Mouse (Mus musculus): Measurements from ENCODE around the gene Uvrag. TPM values are rescaled to one million over a fixed set of nuclear protein-coding genes. Genes with fewer than 3 reads are reported as not detected.

Gene Uvrag
- polyA plus RNA-seq, 2 experiments, result 9.8 to 16.2 TPM

DNA sequence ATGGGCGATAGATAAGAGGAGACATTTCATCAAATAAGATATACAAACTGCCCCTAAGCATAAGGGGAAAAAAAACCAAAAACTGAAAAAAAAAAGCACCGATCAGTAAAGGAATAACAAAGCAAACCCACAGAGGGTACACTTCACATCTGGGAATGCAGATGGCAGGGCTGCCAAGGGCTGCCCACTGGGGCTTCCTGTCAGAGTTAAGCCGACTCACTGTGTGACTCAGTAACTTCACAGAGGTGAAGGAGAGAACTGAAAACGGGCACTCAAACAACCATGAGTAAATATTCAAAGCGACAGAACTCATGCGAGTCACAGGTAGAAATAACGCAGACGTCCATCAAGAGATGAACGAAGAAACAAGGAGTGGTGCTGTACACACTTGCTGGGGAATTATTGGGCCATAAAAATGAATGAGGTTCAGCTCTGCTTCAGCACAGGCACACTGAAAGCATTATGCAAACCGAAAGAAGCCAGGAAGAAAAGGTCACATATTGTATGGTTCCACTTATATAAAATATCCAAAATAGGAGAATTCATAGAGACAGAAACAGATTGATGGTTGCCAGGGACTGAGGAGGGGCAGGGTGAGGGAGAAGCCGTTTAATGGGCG is 164.0 kb downstream of the Uvrag start:
- 31% methylated on average over 12 of the region's 12 CpGs for WGBS
- Histone ChIP-seq H3K27me3 (ENCODE audit: control insufficient read depth, insufficient read depth, low read length) (no peaks in the 10 kb centered on the region), H3K9me3 (ENCODE audit: control insufficient read depth, low read length) (no peaks in the 10 kb centered on the region), H3K4me3 (replicated peaks; ENCODE audit: low read length) (no peak overlapping the region), H3K4me2 (replicated peaks; ENCODE audit: low read depth, low read length, severe bottlenecking) (peak overlapping the region; percentile 13; the same call in 1 of the 2 replicates), H3K4me1 (ENCODE audit: control insufficient read depth, insufficient read depth, low read length) (peaks cover 13% of the 10 kb centered on the region), H3K9ac (ENCODE audit: low read depth, low read length, severe bottlenecking) (no peak overlapping the region), H3K36me3 (ENCODE audit: control insufficient read depth, insufficient read depth, low read length) (no peaks in the 10 kb centered on the region), H3K27ac (replicated peaks; ENCODE audit: low read depth, low read length) (no peak overlapping the region)
- ATAC-seq (ENCODE audit: low FRiP score, low read depth) (peak; percentile 44), DNase-seq (ENCODE audit: low spot score) (peak; percentile 27)
- TF ChIP-seq POLR2A (IDR thresholded peaks at IDR 0.05; ENCODE audit: borderline replicate concordance, extremely low read depth, insufficient read depth, insufficient read length), result no peak

DNA sequence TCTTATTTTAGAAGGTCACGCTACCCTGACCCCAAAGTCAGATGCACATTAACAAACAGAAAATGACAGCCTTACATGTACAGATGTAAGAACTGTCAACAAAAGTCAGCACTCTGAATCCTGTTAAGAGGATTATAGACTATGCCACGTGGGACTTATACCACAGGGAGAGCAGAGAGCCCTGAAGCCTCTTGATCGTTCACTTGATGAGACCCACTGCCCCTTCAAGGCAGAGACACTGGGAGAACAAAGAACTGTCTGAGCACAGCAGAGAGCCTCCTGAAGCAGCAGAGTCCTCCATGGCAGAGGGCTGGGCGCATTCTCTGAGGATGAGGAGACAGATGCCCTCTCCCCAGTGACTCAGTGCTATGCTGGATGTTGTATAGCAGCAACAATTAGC is 166.4 kb downstream of the Uvrag start:
- Histone ChIP-seq H3K4me3 (replicated peaks; ENCODE audit: low read length) (no peak overlapping the region), H3K9me3 (ENCODE audit: control insufficient read depth, low read length) (no peaks in the 10 kb centered on the region), H3K27me3 (ENCODE audit: control insufficient read depth, insufficient read depth, low read length) (no peaks in the 10 kb centered on the region), H3K36me3 (ENCODE audit: control insufficient read depth, insufficient read depth, low read length) (no peaks in the 10 kb centered on the region), H3K4me2 (replicated peaks; ENCODE audit: low read depth, low read length, severe bottlenecking) (no peak overlapping the region), H3K4me1 (ENCODE audit: control insufficient read depth, insufficient read depth, low read length) (peaks cover 13% of the 10 kb centered on the region), H3K9ac (ENCODE audit: low read depth, low read length, severe bottlenecking) (no peak overlapping the region), H3K27ac (replicated peaks; ENCODE audit: low read depth, low read length) (no peak overlapping the region)
- TF ChIP-seq POLR2A (IDR thresholded peaks at IDR 0.05; ENCODE audit: borderline replicate concordance, extremely low read depth, insufficient read depth, insufficient read length), result no peak
- no peak for DNase-seq (ENCODE audit: low spot score)
- 59% methylated on average over 4 of the region's 4 CpGs for WGBS
- ATAC-seq (ENCODE audit: low FRiP score, low read depth), result no peak

DNA sequence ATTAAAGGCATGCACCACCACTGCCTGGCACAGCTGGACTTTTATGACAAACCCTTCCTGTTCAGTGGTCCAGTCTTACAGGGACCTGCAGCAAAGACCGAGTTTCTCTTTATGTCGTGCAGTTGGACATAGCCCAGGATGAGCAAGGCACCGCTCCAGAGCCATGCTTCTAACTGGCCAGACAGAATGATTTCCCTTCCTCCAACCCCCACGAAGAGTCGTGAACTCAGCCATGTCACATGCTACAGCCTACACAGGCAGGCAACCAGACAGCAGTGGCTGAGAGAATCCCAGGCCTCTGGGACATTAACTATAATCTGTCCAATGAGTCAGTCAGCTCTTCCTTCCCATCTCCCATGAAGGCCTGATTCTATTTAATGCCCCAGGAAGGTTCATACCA is 170.2 kb downstream of the Uvrag start:
- no peak for ATAC-seq (ENCODE audit: low FRiP score, low read depth)
- H3K4me2 ChIP-seq (replicated peaks; ENCODE audit: low read depth, low read length, severe bottlenecking), result no peak overlapping the region
- TF ChIP-seq POLR2A (IDR thresholded peaks at IDR 0.05; ENCODE audit: borderline replicate concordance, extremely low read depth, insufficient read depth, insufficient read length), result no peak

DNA sequence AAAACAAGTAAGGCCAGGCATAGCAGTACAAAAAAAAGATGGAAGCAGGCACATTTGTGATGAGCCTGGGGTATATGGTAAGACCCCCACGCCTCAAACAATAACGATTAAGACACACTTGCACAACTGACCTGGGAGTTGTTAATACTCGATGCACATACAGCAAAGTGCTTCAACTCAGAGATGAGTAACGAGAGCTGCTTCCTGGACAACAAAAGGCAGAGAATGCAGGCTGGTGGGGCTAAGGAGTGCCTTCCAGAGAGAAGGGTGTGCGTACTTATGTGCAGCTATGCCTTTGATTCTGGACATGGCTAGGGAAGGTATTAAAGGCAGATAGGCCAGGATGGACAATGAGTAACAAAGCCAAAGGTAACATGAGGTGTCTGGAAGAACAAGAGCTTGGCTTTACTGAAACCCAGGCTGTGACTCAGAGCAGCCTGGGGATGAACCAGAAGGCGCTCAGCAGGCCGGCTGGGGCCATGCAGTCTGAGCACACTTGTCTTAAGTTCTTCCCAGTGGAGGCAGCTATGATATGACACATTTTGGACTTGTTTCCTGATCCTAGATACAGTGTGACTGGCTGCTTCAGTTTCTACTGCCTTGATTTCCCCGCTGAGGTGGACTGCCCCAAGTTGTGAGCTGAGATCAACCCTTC is 172.1 kb downstream of the Uvrag start:
- H3K36me3 ChIP-seq (ENCODE audit: control insufficient read depth, insufficient read depth, low read length), result no peaks in the 10 kb centered on the region
- H3K27ac ChIP-seq (replicated peaks; ENCODE audit: low read depth, low read length), result no peak overlapping the region

More for the DNA sequence above, 170.2 kb downstream of the Uvrag start:
- H3K4me1 ChIP-seq (ENCODE audit: control insufficient read depth, insufficient read depth, low read length), result peaks cover 6% of the 10 kb centered on the region
- WGBS, result 77% methylated on average over 5 of the region's 5 CpGs
- no peaks in the 10 kb centered on the region for H3K36me3 ChIP-seq (ENCODE audit: control insufficient read depth, insufficient read depth, low read length)
- no peaks in the 10 kb centered on the region for H3K9me3 ChIP-seq (ENCODE audit: control insufficient read depth, low read length)
- no peaks in the 10 kb centered on the region for H3K27me3 ChIP-seq (ENCODE audit: control insufficient read depth, insufficient read depth, low read length)
- H3K27ac ChIP-seq (replicated peaks; ENCODE audit: low read depth, low read length), result no peak overlapping the region
- no peak overlapping the region for H3K9ac ChIP-seq (ENCODE audit: low read depth, low read length, severe bottlenecking)
- H3K4me3 ChIP-seq (replicated peaks; ENCODE audit: low read length), result no peak overlapping the region
- DNase-seq (ENCODE audit: low spot score), result no peak

DNA sequence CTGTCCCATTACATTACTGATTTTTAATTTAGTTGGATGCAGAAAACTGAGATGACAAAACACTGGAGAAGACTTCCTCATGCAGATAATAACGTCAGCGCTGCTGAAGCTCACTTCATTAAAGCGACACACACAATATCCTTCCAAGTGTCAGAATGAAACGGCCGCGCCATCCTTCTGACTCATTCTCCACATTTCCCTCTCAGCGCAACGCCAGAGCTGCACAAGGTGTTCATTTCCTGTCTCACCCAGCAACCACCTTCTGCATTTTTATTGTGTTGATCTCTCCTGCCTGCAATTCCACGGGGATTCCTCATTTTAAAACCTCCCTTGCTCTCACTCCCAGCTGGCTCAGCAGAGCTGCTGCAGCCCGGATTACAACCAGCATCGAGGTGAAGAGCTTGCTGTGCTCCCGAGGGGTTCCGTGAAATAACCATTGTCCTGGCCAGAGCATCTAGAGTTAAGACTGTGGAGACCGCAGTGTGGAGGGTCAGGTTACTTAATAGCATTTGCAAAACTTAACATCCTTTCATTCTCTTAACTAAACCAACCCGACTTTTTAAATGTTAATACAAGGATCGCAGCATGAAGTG is 172.8 kb downstream of the Uvrag start:
- 17% methylated on average over 16 of the region's 16 CpGs for WGBS
- peak; percentile 69 for ATAC-seq (ENCODE audit: low FRiP score, low read depth)
- Histone ChIP-seq H3K9ac (ENCODE audit: low read depth, low read length, severe bottlenecking) (0 out of 2 replicates have a peak overlapping the region, but pooled peaks have one; percentile 18), H3K36me3 (ENCODE audit: control insufficient read depth, insufficient read depth, low read length) (no peaks in the 10 kb centered on the region), H3K4me1 (ENCODE audit: control insufficient read depth, insufficient read depth, low read length) (peaks cover 7% of the 10 kb centered on the region), H3K4me2 (replicated peaks; ENCODE audit: low read depth, low read length, severe bottlenecking) (peak overlapping the region; percentile 9; the same call in 1 of the 2 replicates), H3K27ac (replicated peaks; ENCODE audit: low read depth, low read length) (no peak overlapping the region), H3K27me3 (ENCODE audit: control insufficient read depth, insufficient read depth, low read length) (no peaks in the 10 kb centered on the region), H3K9me3 (ENCODE audit: control insufficient read depth, low read length) (no peaks in the 10 kb centered on the region), H3K4me3 (replicated peaks; ENCODE audit: low read length) (no peak overlapping the region)
- peak; percentile 26 for DNase-seq (ENCODE audit: low spot score)
- TF ChIP-seq POLR2A (IDR thresholded peaks at IDR 0.05; ENCODE audit: borderline replicate concordance, extremely low read depth, insufficient read depth, insufficient read length), result no peak

More for the DNA sequence above, 172.1 kb downstream of the Uvrag start:
- Histone ChIP-seq H3K27me3 (ENCODE audit: control insufficient read depth, insufficient read depth, low read length) (no peaks in the 10 kb centered on the region), H3K4me3 (replicated peaks; ENCODE audit: low read length) (no peak overlapping the region), H3K9me3 (ENCODE audit: control insufficient read depth, low read length) (no peaks in the 10 kb centered on the region), H3K4me1 (ENCODE audit: control insufficient read depth, insufficient read depth, low read length) (peaks cover 6% of the 10 kb centered on the region), H3K4me2 (replicated peaks; ENCODE audit: low read depth, low read length, severe bottlenecking) (no peak overlapping the region), H3K9ac (ENCODE audit: low read depth, low read length, severe bottlenecking) (no peak overlapping the region)
- no peak for ATAC-seq (ENCODE audit: low FRiP score, low read depth)
- TF ChIP-seq POLR2A (IDR thresholded peaks at IDR 0.05; ENCODE audit: borderline replicate concordance, extremely low read depth, insufficient read depth, insufficient read length), result no peak
- WGBS, result 74% methylated on average over 8 of the region's 8 CpGs
- no peak for DNase-seq (ENCODE audit: low spot score)
